Mouse (Mus musculus) kidney, postnatal 0 days (tissue): Measurements from ENCODE around the gene Pde6d. TPM values are rescaled to one million over a fixed set of nuclear protein-coding genes. Genes with fewer than 3 reads are reported as not detected.

ENCODE experiments used
- ATAC-seq: fragments of 200-750 bp; cut with Nextera tagmentation; replicated peaks from 2 replicates; pipeline ENCODE4 v1.8.0; 2017; ENCODE audit warnings: low read depth, moderate number of reproducible peaks, moderate TSS enrichment, moderate library complexity; ENCODE audit not compliant: low FRiP score
- DNase-seq: peaks from one replicate; pipeline ENCODE4 v3.0.0-alpha.2; 2016; ENCODE audit warnings: low spot score
- H3K27ac ChIP-seq: fragments of 300-500 bp; sonication (generic); 2 replicates; pipeline ENCODE4 v1.5.1; 2014; ENCODE audit warnings: mild to moderate bottlenecking
- H3K27me3 ChIP-seq: fragments of 300-500 bp; sonication (generic); 2 replicates; pipeline ENCODE4 v1.6.1; 2014; ENCODE audit warnings: low read length, mixed read lengths; ENCODE audit not compliant: insufficient read depth
- H3K36me3 ChIP-seq: fragments of 300-500 bp; sonication (generic); 2 replicates; pipeline ENCODE4 v1.6.1; 2014; ENCODE audit warnings: low read length, mixed read lengths; ENCODE audit not compliant: insufficient read depth
- H3K4me1 ChIP-seq: fragments of 300-500 bp; sonication (generic); replicated peaks from 2 replicates; pipeline ENCODE4 v1.6.1; 2014; ENCODE audit warnings: antibody characterized with exemption, low read length, mixed read lengths; ENCODE audit not compliant: insufficient read depth
- H3K4me2 ChIP-seq: fragments of 300-500 bp; sonication (generic); 2 replicates; pipeline ENCODE4 v1.6.1; 2014; ENCODE audit warnings: mild to moderate bottlenecking, low read length, moderate library complexity, mixed read lengths
- H3K4me3 ChIP-seq: fragments of 300-500 bp; sonication (generic); replicated peaks from 2 replicates; pipeline ENCODE4 v1.5.1; 2014; ENCODE audit warnings: low read depth, low read length
- H3K9ac ChIP-seq: fragments of 300-500 bp; sonication (generic); 2 replicates; pipeline ENCODE4 v1.6.1; 2014; ENCODE audit warnings: low read depth, low read length
- H3K9me3 ChIP-seq: fragments of 300-500 bp; sonication (generic); replicated peaks from 2 replicates; pipeline ENCODE4 v1.6.1; 2016; ENCODE audit warnings: low read length, inconsistent platforms, mixed read lengths
- CTCF ChIP-seq: IDR thresholded peaks from 2 replicates; pipeline ENCODE4 v1.5.1; 2016; ENCODE audit warnings: antibody characterized with exemption, low read depth, mild to moderate bottlenecking, moderate library complexity
- WGBS: fragments of 180-500 bp; shearing (Covaris S2); extraction: QIAGEN DNeasy Blood & Tissue Kit; methylation state at CpG from one replicate; pipeline ENCODE4 v1.1.7; 2014; 5-methylcytosine and 5-hydroxymethylcytosine counted together
- polyA plus RNA-seq: library from polyadenylated mRNA; unstranded; fragments of >200 nt; fragmentation: Nextera tagmentation; extraction: Ambion mirVana; gene quantifications from 2 replicates; pipeline ENCODE4 v1.2.1, GENCODE M21; 2015

The Pde6d gene
- polyA plus RNA-seq, 1 experiment from 2014 or later, result 63.7 TPM

DNA sequence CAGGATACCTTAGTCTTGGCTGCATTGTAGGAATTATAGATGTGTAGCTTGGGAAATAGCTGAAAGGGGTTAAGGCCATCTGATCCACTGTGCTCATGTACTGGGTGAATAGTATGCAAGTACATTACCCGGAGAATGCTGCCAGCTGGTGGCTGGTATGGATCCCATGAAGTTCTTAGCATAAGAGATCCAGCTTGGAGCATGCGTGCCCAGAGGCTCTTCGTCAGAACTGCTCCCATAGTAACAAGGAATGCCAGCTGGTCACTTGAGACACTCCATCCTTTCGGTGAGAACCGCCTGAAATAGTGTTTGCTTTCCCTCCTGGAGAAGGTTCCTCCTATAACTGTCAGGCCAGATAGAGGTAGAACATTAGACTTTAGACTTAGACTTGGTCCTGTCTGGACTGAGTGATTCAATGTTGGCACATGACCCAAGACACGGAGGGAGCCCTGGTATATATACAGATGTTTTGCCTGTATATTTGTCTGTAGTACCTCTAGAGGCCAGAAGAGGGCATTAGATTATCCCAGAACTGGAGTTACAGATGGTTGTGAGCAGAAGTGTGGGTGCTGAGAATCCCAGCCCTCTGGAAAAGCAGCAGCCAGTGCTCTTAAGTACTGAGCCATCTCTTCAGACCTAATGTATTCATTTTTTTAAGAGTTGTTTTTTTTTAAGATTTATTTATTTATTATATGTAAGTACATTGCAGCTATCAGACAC, 48.9 kb downstream of the Pde6d start:
- H3K36me3 ChIP-seq, result peaks cover 14% of the 10 kb centered on the region
- H3K27me3 ChIP-seq, result no peaks in the 10 kb centered on the region
- DNase-seq (peak; percentile 42), ATAC-seq (no peak)
- peak; percentile 54; the same call in 1 of the 2 replicates for TF ChIP-seq CTCF
- no peaks in the 10 kb centered on the region for H3K9me3 ChIP-seq
- H3K9ac ChIP-seq, result no peak overlapping the region
- 86% methylated on average over 6 of the region's 6 CpGs for WGBS
- no peak overlapping the region for H3K4me3 ChIP-seq
- H3K4me2 ChIP-seq, result no peak overlapping the region
- peaks cover 11% of the 10 kb centered on the region for H3K4me1 ChIP-seq
- no peak overlapping the region for H3K27ac ChIP-seq

DNA sequence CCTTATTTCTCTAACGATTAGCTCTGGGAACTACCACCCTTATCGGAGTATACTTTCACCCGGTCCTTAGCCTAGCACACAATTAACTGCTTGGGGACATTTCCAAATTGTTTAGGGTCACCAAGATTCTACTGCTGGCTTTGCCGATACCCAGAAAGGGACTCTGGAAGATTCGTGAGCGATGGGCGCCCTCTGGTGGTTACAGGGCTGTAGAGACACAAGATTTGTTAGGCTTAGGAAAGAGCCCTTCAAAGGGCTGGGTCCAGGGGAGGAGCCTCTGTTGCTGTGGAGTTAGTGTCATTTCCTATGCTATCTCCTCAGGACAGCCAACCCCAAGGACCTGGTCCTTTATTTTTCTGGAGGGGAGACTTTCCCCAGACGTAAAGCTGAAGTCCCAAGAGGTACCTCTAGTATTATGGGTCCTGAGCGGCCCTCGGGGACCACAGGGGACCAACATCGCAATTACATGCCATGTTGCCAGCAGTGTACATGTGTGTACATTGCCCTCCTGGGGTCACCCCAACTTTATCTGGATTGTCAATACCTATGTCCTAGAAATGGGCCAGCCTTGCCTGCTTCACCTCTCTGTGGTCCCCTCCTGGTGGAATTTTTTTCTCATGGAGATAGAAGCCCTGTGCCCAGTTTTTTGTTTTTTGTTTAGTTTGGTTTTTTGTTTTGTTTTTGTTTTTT, 49.9 kb downstream of the Pde6d start:
- peak; percentile 96 for DNase-seq
- peak; percentile 96 for TF ChIP-seq CTCF
- ATAC-seq, result peak; percentile 26; the same call in 1 of the 2 replicates
- 0 out of 2 replicates have a peak overlapping the region, but pooled peaks have one; percentile 20 for H3K27ac ChIP-seq
- no peaks in the 10 kb centered on the region for H3K27me3 ChIP-seq
- H3K9ac ChIP-seq, result no peak overlapping the region
- H3K9me3 ChIP-seq, result no peaks in the 10 kb centered on the region
- H3K4me1 ChIP-seq, result peaks cover 11% of the 10 kb centered on the region
- 0 out of 2 replicates have a peak overlapping the region, but pooled peaks have one; percentile 11 for H3K4me2 ChIP-seq
- H3K36me3 ChIP-seq, result peaks cover 14% of the 10 kb centered on the region
- WGBS, result 22% methylated on average over 11 of the region's 11 CpGs
- no peak overlapping the region for H3K4me3 ChIP-seq

DNA sequence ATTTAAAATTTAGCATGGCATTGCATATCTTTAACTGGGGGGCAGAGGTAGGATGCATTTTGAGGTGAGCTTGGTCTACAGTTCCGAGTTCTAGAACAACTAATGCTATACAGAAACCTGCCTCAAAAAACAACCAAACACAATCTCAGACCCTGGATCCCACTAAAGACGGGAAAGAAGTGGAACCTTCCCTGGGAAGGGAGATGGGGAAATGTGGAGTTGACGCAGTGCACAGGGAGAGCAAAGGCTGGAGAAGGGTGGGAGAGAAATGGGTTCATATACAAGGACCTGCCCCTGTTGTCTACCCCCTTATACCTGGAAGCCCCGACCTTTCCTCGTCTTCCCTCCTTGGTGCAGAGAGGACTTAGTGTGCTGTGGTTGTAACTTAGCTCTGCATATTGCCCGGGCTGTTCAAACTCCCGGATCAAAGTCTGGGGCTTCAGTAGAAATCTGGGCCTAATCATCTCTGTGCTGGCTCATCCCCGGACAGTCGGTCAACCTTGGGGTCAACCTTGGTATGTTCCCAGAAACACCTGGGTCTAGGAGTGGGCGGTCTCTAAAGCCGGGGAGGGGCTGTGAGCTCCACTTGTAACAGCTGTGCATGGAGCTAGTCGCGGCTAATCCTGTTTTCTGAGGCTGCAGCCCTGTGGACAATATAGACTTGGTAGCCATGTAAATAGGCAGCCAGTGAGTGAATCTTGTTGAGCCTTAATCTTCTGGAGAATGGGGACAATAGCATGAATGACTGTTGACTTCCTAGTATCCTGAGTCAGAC, 50.7 kb downstream of the Pde6d start:
- Histone ChIP-seq H3K36me3 (peaks cover 14% of the 10 kb centered on the region), H3K9me3 (no peaks in the 10 kb centered on the region), H3K4me3 (no peak overlapping the region), H3K9ac (no peak overlapping the region), H3K4me2 (peak overlapping the region; percentile 11; the same call in 1 of the 2 replicates), H3K27ac (peak overlapping the region; percentile 20; the same call in 1 of the 2 replicates), H3K27me3 (no peaks in the 10 kb centered on the region), H3K4me1 (peaks cover 11% of the 10 kb centered on the region)
- ATAC-seq (peak; percentile 44), DNase-seq (no peak)
- 8% methylated on average over 13 of the region's 13 CpGs for WGBS
- TF ChIP-seq CTCF, result no peak

DNA sequence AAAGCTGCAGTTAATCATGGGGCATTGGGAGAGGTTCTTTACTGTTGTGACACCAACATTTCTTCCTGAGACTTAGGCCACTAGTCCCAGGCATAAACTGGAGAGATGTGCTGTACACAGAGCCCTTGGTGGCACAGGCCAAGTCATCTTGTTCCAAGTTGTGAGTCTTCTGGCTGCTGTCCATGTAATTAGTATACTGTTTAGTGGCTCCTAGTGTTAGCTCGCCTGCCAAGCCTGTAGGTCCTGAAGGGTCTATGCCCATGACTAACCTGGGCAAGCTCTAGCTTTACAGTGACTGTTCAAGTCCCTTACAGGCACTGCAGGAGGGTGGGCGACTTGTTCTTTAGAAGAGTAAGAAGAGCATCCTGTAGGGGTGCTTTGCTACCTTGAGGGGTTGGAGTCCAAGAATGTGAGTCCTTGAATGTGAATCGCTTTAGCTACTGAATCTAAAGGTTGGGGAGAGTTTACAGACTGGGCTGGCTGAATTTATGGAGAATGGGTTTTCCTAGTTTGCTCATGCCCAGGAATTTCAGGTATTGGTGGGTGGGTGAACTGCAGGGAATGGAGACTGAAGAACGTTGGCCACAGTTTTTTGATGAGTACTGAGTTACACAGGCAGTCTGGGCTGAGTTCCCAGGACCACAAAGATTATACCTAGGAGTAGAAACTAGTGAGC, 51.4 kb downstream of the Pde6d start:
- no peak overlapping the region for H3K4me3 ChIP-seq
- no peak overlapping the region for H3K9ac ChIP-seq
- DNase-seq, result peak; percentile 18
- peaks cover 11% of the 10 kb centered on the region for H3K4me1 ChIP-seq
- H3K27me3 ChIP-seq, result no peaks in the 10 kb centered on the region
- H3K27ac ChIP-seq, result no peak overlapping the region
- H3K36me3 ChIP-seq, result peaks cover 14% of the 10 kb centered on the region
- no peak for ATAC-seq
- no peak for TF ChIP-seq CTCF
- 18% methylated on average over 4 of the region's 4 CpGs for WGBS
- peak overlapping the region; percentile 0; the same call in 1 of the 2 replicates for H3K4me2 ChIP-seq
- no peaks in the 10 kb centered on the region for H3K9me3 ChIP-seq

DNA sequence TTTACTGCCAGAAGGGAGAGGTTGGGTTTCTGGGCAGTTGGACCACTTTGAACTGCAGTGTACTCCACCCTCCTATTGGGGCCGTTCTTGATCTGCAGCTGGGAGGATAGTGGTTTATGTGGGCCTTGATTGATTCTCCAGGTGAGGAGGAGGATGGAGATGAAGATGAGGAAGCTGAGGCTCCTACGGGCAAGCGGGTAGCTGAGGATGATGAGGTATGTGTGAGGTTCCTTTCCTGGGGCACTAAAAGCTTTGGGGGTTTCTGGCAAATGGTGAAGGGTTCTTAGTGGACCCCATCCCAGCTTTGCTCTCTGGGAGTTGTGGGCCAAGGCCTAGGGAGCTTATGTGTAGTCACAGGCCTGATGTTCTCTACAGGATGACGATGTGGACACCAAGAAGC, 52.8 kb downstream of the Pde6d start:
- H3K36me3 ChIP-seq, result peaks cover 14% of the 10 kb centered on the region
- no peak for DNase-seq
- no peak for ATAC-seq
- TF ChIP-seq CTCF, result no peak
- peak overlapping the region; percentile 65 for H3K4me2 ChIP-seq
- WGBS, result 5% methylated on average over 4 of the region's 4 CpGs
- H3K27ac ChIP-seq, result no peak overlapping the region
- H3K9ac ChIP-seq, result peak overlapping the region; percentile 44; the same call in 1 of the 2 replicates
- H3K9me3 ChIP-seq, result no peaks in the 10 kb centered on the region
- H3K4me3 ChIP-seq, result peak overlapping the region; percentile 89
- no peaks in the 10 kb centered on the region for H3K27me3 ChIP-seq
- peaks cover 15% of the 10 kb centered on the region for H3K4me1 ChIP-seq
